Mouse (Mus musculus) small intestine, adult 2 months (tissue): ENCODE measurements around the gene Srgap2. TPM values are rescaled to one million over a fixed set of nuclear protein-coding genes. Genes with fewer than 3 reads are reported as not detected.
A peak's percentile ranks its signal among the peaks of the same experiment; 100 is the strongest.

Source experiments
- H3K27ac ChIP-seq: fragments of 200-500 bp; 2 replicates; pipeline ENCODE4 v1.5.1; 2012; ENCODE audit warnings: low read depth, low read length, control low read depth, inconsistent platforms; ENCODE audit not compliant: insufficient read depth
- H3K27me3 ChIP-seq: fragments of 200-500 bp; 2 replicates; pipeline ENCODE4 v1.6.1; 2012; ENCODE audit warnings: mild to moderate bottlenecking, moderate library complexity, low read length, inconsistent platforms; ENCODE audit not compliant: control insufficient read depth, insufficient read depth
- H3K36me3 ChIP-seq: fragments of 200-500 bp; 2 replicates; pipeline ENCODE4 v1.6.1; 2012; ENCODE audit warnings: mild to moderate bottlenecking, low read length, control low read depth, inconsistent platforms; ENCODE audit not compliant: control insufficient read depth, insufficient read depth
- H3K4me1 ChIP-seq: fragments of 200-500 bp; 2 replicates; pipeline ENCODE4 v1.6.1; 2012; ENCODE audit warnings: low read length, inconsistent platforms, mixed read lengths; ENCODE audit not compliant: control insufficient read depth, insufficient read depth, insufficient read length
- H3K4me3 ChIP-seq: fragments of 200-500 bp; 2 replicates; pipeline ENCODE4 v1.5.1; 2012; ENCODE audit warnings: low read depth, mild to moderate bottlenecking, control low read depth, inconsistent platforms, low read length, moderate library complexity
- CTCF ChIP-seq: fragments of 200-500 bp; IDR thresholded peaks from 2 replicates; pipeline ENCODE4 v1.5.1; 2012; ENCODE audit warnings: low read depth, mild to moderate bottlenecking, control low read depth, inconsistent platforms, low read length, moderate library complexity, mixed read lengths; ENCODE audit not compliant: insufficient replicate concordance, insufficient read length; ENCODE audit errors: extremely low read depth
- POLR2A ChIP-seq: fragments of 200-500 bp; IDR thresholded peaks from 2 replicates; pipeline ENCODE4 v1.6.1; 2012; ENCODE audit warnings: low read depth, mild to moderate bottlenecking, control low read depth, inconsistent platforms, low read length, moderate library complexity
- WGBS: fragments of 180-500 bp; shearing (Covaris S2); methylation state at CpG from one replicate; pipeline ENCODE4 v1.1.7; 2018; 5-methylcytosine and 5-hydroxymethylcytosine counted together
- polyA plus RNA-seq: library from polyadenylated mRNA; depleted of rRNA; stranded (reverse); fragments of >200 nt; gene quantifications from 2 replicates; pipeline ENCODE4 v1.2.3, GENCODE M21; 2012

Gene Srgap2
- polyA plus RNA-seq, 1 experiment, result 5.6 TPM

- no peak overlapping the region for H3K27ac ChIP-seq
- 80% methylated on average over 8 of the region's 8 CpGs for WGBS
- TF ChIP-seq POLR2A (no peak), CTCF (no peak)
- H3K36me3 ChIP-seq, result peaks cover 11% of the 10 kb centered on the region
- H3K4me1 ChIP-seq, result no peaks in the 10 kb centered on the region
- no peaks in the 10 kb centered on the region for H3K27me3 ChIP-seq
- H3K4me3 ChIP-seq, result no peak overlapping the region
Measured at GRCm38 (mm10) chr1:131295200-131295599, 232.0 kb downstream of the Srgap2 start.

- no peaks in the 10 kb centered on the region for H3K27me3 ChIP-seq
- no peak for TF ChIP-seq CTCF
- TF ChIP-seq POLR2A, result no peak
- H3K27ac ChIP-seq, result no peak overlapping the region
- WGBS, result 78% methylated on average over 2 of the region's 2 CpGs
- H3K36me3 ChIP-seq, result peaks cover 8% of the 10 kb centered on the region; the same call in 1 of the 2 replicates
- no peak overlapping the region for H3K4me3 ChIP-seq
- H3K4me1 ChIP-seq, result no peaks in the 10 kb centered on the region
Measured at GRCm38 (mm10) chr1:131293922-131294250, 233.3 kb downstream of the Srgap2 start.

- Histone ChIP-seq H3K4me1 (no peaks in the 10 kb centered on the region), H3K4me3 (no peak overlapping the region), H3K36me3 (peaks cover 8% of the 10 kb centered on the region; the same call in 1 of the 2 replicates), H3K27ac (no peak overlapping the region), H3K27me3 (no peaks in the 10 kb centered on the region)
- TF ChIP-seq CTCF (no peak), POLR2A (no peak)
- WGBS, result 90% methylated on average over 4 of the region's 4 CpGs
Measured at GRCm38 (mm10) chr1:131293221-131293921, 233.8 kb downstream of the Srgap2 start.

- H3K27me3 ChIP-seq, result no peaks in the 10 kb centered on the region
- H3K27ac ChIP-seq, result no peak overlapping the region
- H3K4me1 ChIP-seq, result no peaks in the 10 kb centered on the region; the same call in 1 of the 2 replicates
- H3K36me3 ChIP-seq, result peaks cover 5% of the 10 kb centered on the region; the same call in 1 of the 2 replicates
- no peak overlapping the region for H3K4me3 ChIP-seq
- 37% methylated on average over 2 of the region's 2 CpGs for WGBS
- no peak for TF ChIP-seq POLR2A
- peak; percentile 59; the same call in 1 of the 2 replicates for TF ChIP-seq CTCF
Measured at GRCm38 (mm10) chr1:131290648-131291047, 236.5 kb downstream of the Srgap2 start.

GRCm38 (mm10) chr1:131288938-131289337, 238.2 kb downstream of the Srgap2 start:
- Histone ChIP-seq H3K4me1 (no peaks in the 10 kb centered on the region; the same call in 1 of the 2 replicates), H3K4me3 (no peak overlapping the region), H3K27ac (no peak overlapping the region), H3K27me3 (no peaks in the 10 kb centered on the region), H3K36me3 (0 out of 2 replicates have a peak, but pooled peaks cover 2% of the 10 kb centered on the region)
- TF ChIP-seq CTCF (no peak), POLR2A (no peak)
- whole genome bisulfite sequencing, result 78% methylated on average over 6 of the region's 6 CpGs

GRCm38 (mm10) chr1:131287267-131287666, 239.9 kb downstream of the Srgap2 start:
- Histone ChIP-seq H3K4me3 (no peak overlapping the region), H3K36me3 (0 out of 2 replicates have a peak, but pooled peaks cover 2% of the 10 kb centered on the region), H3K27ac (no peak overlapping the region), H3K27me3 (no peaks in the 10 kb centered on the region), H3K4me1 (peaks cover 3% of the 10 kb centered on the region; the same call in 1 of the 2 replicates)
- TF ChIP-seq POLR2A, result no peak
- no peak for TF ChIP-seq CTCF
- 68% methylated on average over 2 of the region's 2 CpGs for WGBS

- no peaks in the 10 kb centered on the region for H3K27me3 ChIP-seq
- peaks cover 6% of the 10 kb centered on the region; the same call in 1 of the 2 replicates for H3K4me1 ChIP-seq
- no peak overlapping the region for H3K27ac ChIP-seq
- no peak overlapping the region for H3K4me3 ChIP-seq
- WGBS, result 69% methylated on average over 5 of the region's 5 CpGs
- 0 out of 2 replicates have a peak, but pooled peaks cover 2% of the 10 kb centered on the region for H3K36me3 ChIP-seq
- TF ChIP-seq POLR2A, result no peak
- no peak for TF ChIP-seq CTCF
Measured at GRCm38 (mm10) chr1:131286803-131287202, 240.3 kb downstream of the Srgap2 start.

GRCm38 (mm10) chr1:131284616-131285015, 242.5 kb downstream of the Srgap2 start:
- no peak for TF ChIP-seq POLR2A
- no peak for TF ChIP-seq CTCF
- WGBS, result 88% methylated on average over 4 of the region's 4 CpGs

More at GRCm38 (mm10) chr1:131284616-131285015, 242.5 kb downstream of the Srgap2 start:
- Histone ChIP-seq H3K27me3 (no peaks in the 10 kb centered on the region), H3K36me3 (0 out of 2 replicates have a peak, but pooled peaks cover 2% of the 10 kb centered on the region), H3K4me3 (no peak overlapping the region), H3K4me1 (peaks cover 25% of the 10 kb centered on the region; the same call in 1 of the 2 replicates), H3K27ac (no peak overlapping the region)
